Mouse (Mus musculus) ES-E14 (cell line): Measurements from ENCODE around the gene Fkbp1a. TPM values are rescaled to one million over a fixed set of nuclear protein-coding genes. Genes with fewer than 3 reads are reported as not detected.

Experiments used
- DNase-seq: peaks from one replicate; pipeline ENCODE4 v3.0.0-alpha.2; 2013; ENCODE audit warnings: low read depth, low spot score
- H3K27ac ChIP-seq: 2 replicates; pipeline ENCODE4 v1.5.1; 2012; ENCODE audit warnings: low read depth, mild to moderate bottlenecking, low read length, moderate library complexity, mixed read lengths; ENCODE audit not compliant: poor library complexity, insufficient read depth, severe bottlenecking
- H3K36me3 ChIP-seq: 2 replicates; pipeline ENCODE4 v1.6.1; 2012; ENCODE audit warnings: mild to moderate bottlenecking, low read length, moderate library complexity, mixed read lengths; ENCODE audit not compliant: control insufficient read depth, poor library complexity, insufficient read depth, severe bottlenecking
- H3K4me1 ChIP-seq, 2 experiments: fragments of 150-350 bp in 1 of 2; sonication (generic) in 1 of 2; 2 replicates each; pipeline ENCODE4 v1.6.1; 2012; ENCODE audit warnings: low read length in 2 of 2, mild to moderate bottlenecking in 1 of 2, mixed read lengths in 1 of 2; ENCODE audit not compliant: control insufficient read depth in 2 of 2, insufficient read depth in 2 of 2, poor library complexity in 1 of 2
- H3K4me3 ChIP-seq, 2 experiments: fragments of 150-350 bp in 1 of 2; sonication (generic) in 1 of 2; 2 replicates each; pipeline ENCODE4 v1.5.1; 2012; ENCODE audit warnings: low read length in 2 of 2, low read depth in 1 of 2, mild to moderate bottlenecking in 1 of 2, mixed read lengths in 1 of 2; ENCODE audit not compliant: insufficient read depth in 1 of 2, poor library complexity in 1 of 2, severe bottlenecking in 1 of 2
- H3K9ac ChIP-seq: 2 replicates; pipeline ENCODE4 v1.6.1; 2012; ENCODE audit warnings: low read depth, mild to moderate bottlenecking, low read length, mixed read lengths; ENCODE audit not compliant: poor library complexity, insufficient read depth, severe bottlenecking
- H3K9me3 ChIP-seq: fragments of 150-350 bp; sonication (generic); 2 replicates; pipeline ENCODE4 v1.6.1; 2012; ENCODE audit warnings: low read depth, mild to moderate bottlenecking, low read length; ENCODE audit not compliant: control insufficient read depth, insufficient read depth
- CHD2 ChIP-seq: IDR thresholded peaks from 2 replicates; pipeline ENCODE4 v1.6.1; 2014; ENCODE audit warnings: mild to moderate bottlenecking, low read depth, low read length, inconsistent platforms
- HCFC1 ChIP-seq: IDR thresholded peaks from 2 replicates; pipeline ENCODE4 v1.6.1; 2012; ENCODE audit warnings: low read length, inconsistent platforms, borderline replicate concordance; ENCODE audit not compliant: insufficient read depth
- MAFK ChIP-seq: IDR thresholded peaks from 2 replicates; pipeline ENCODE4 v1.6.1; 2014; ENCODE audit warnings: mild to moderate bottlenecking, low read depth, low read length, inconsistent platforms; ENCODE audit not compliant: insufficient read depth
- ZC3H11A ChIP-seq: IDR thresholded peaks from 2 replicates; pipeline ENCODE4 v1.6.1; 2012; ENCODE audit warnings: low read depth, mild to moderate bottlenecking, inconsistent platforms, low read length, borderline replicate concordance
- ZNF384 ChIP-seq: IDR thresholded peaks from 2 replicates; pipeline ENCODE4 v1.6.1; 2012; ENCODE audit warnings: low read depth, low read length, inconsistent platforms
- in situ Hi-C, 2 experiments: fragments of 600-800 bp; cut with MboI; formaldehyde crosslinking; loops; one replicate each; pipeline ENCODE4 v1.15.1; 2025; ENCODE audit warnings: low sequenced_read_pairs in 2 of 2, inconsistent platforms in 1 of 2; ENCODE audit not compliant: unreplicated experiment in 2 of 2
- total RNA-seq: library from RNA; depleted of rRNA; stranded (reverse); fragments of 300-350 nt; gene quantifications from 2 replicates; pipeline ENCODE4 v1.2.3, GENCODE M21; 2012

The Fkbp1a gene
- total RNA-seq, 1 experiment, result 79.5 TPM

- Histone ChIP-seq H3K27ac (no peak overlapping the region), H3K4me3 (no peak overlapping the region), H3K36me3 (peaks cover 5% of the 10 kb centered on the region; the same call in 1 of the 2 replicates), H3K4me1 (peaks cover 3 to 5% of the 10 kb centered on the region in 2 experiments; a peak in 2 of 4 replicates), H3K9me3 (no peaks in the 10 kb centered on the region), H3K9ac (no peak overlapping the region)
- in situ Hi-C loops, result no loop called here
- no peak for DNase-seq
- TF ChIP-seq CHD2, result no peak
- TF ChIP-seq ZNF384, result no peak
- no peak for TF ChIP-seq ZC3H11A
- no peak for TF ChIP-seq MAFK
- no peak for TF ChIP-seq HCFC1
These were observed 27.2 kb downstream of the Fkbp1a start for GRCm38 (mm10) chr2:151569452-151569851.

GRCm38 (mm10) chr2:151571873-151572700 lies 29.8 kb downstream of the Fkbp1a start, which contains the start of gene Sdcbp2:
Gene Sdcbp2, plus strand, starts transcription at chr2:151572622.
- H3K36me3 ChIP-seq, result no peaks in the 10 kb centered on the region
- no peak within 1 kb of the TSS for H3K27ac ChIP-seq
- DNase-seq, result peak; percentile 16
- H3K9ac ChIP-seq, result no peak within 1 kb of the TSS
- H3K4me1 ChIP-seq, result peaks cover 8 to 10% of the 10 kb centered on the region in 2 experiments; a peak in 2 of 4 replicates
- in situ Hi-C loops, result no loop called here
- TF ChIP-seq HCFC1 (no peak), CHD2 (no peak), ZC3H11A (no peak), MAFK (no peak), ZNF384 (no peak)
- no peaks in the 10 kb centered on the region for H3K9me3 ChIP-seq
- no peak within 1 kb of the TSS for H3K4me3 ChIP-seq

DNA sequence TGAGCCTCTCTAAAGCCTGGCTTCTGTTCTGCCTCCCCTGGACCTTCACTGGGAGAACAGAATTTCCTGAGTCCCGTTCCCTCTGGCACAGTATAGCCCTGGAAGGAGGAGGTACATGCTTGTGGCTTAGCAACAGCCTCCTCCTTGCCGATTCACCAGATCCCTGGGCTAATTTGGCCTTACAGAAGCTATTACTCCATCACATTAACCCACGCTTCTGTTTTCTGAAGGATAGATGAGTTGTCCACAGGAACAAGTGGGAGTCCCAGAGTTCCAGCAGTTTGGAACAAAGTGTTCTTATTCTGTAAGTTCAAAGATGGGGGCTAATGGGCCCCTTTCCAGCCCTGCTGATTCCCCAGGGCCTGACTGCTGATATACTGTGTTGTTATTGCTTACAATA lies 31.4 kb downstream of the Fkbp1a start:
- no peak for TF ChIP-seq CHD2
- TF ChIP-seq HCFC1, result no peak
- no peak for TF ChIP-seq ZC3H11A
- TF ChIP-seq MAFK, result no peak
- no peak for TF ChIP-seq ZNF384
- peaks cover 8 to 10% of the 10 kb centered on the region in 2 experiments; a peak in 2 of 4 replicates for H3K4me1 ChIP-seq

GRCm38 (mm10) chr2:151574607-151575006 lies 32.3 kb downstream of the Fkbp1a start:
- Histone ChIP-seq H3K27ac (peak overlapping the region; percentile 42; the same call in 1 of the 2 replicates), H3K4me3 (no peak overlapping the region), H3K9ac (no peak overlapping the region), H3K4me1 (peaks cover 8 to 10% of the 10 kb centered on the region in 2 experiments; a peak in 2 of 4 replicates), H3K9me3 (no peaks in the 10 kb centered on the region), H3K36me3 (no peaks in the 10 kb centered on the region)
- no peak for DNase-seq
- TF ChIP-seq ZC3H11A (no peak), CHD2 (no peak), HCFC1 (no peak), MAFK (no peak), ZNF384 (no peak)
- in situ Hi-C loops, result no loop called here

More for the DNA sequence above, 31.4 kb downstream of the Fkbp1a start:
- no peak for DNase-seq
- Histone ChIP-seq H3K9ac (no peak overlapping the region), H3K9me3 (no peaks in the 10 kb centered on the region), H3K4me3 (no peak overlapping the region), H3K36me3 (no peaks in the 10 kb centered on the region), H3K27ac (no peak overlapping the region)
- in situ Hi-C loops, result no loop called here
